Mouse (Mus musculus) hindbrain, embryonic 13.5 days (tissue): Measurements from ENCODE around the gene Map3k4. TPM values are rescaled to one million over a fixed set of nuclear protein-coding genes. Genes with fewer than 3 reads are reported as not detected.

ENCODE experiments used
- ATAC-seq: fragments of 200-750 bp; cut with Nextera tagmentation; 2 replicates; pipeline ENCODE4 v1.8.0; 2017; ENCODE audit warnings: moderate TSS enrichment; ENCODE audit not compliant: low FRiP score
- H3K27ac ChIP-seq: fragments of 300-500 bp; sonication (generic); 2 replicates; pipeline ENCODE4 v1.5.1; 2015; ENCODE audit warnings: inconsistent platforms, mild to moderate bottlenecking, moderate library complexity
- H3K27me3 ChIP-seq: fragments of 300-500 bp; sonication (generic); 2 replicates; pipeline ENCODE4 v1.6.1; 2015; ENCODE audit warnings: mild to moderate bottlenecking, inconsistent platforms
- H3K36me3 ChIP-seq: fragments of 300-500 bp; sonication (generic); 2 replicates; pipeline ENCODE4 v1.6.1; 2015; ENCODE audit warnings: mild to moderate bottlenecking, inconsistent platforms
- H3K4me1 ChIP-seq: fragments of 300-500 bp; sonication (generic); replicated peaks from 2 replicates; pipeline ENCODE4 v1.6.1; 2015; ENCODE audit warnings: inconsistent platforms
- H3K4me2 ChIP-seq: fragments of 300-500 bp; sonication (generic); 2 replicates; pipeline ENCODE4 v1.6.1; 2015; ENCODE audit warnings: inconsistent platforms, mild to moderate bottlenecking, moderate library complexity
- H3K4me3 ChIP-seq: fragments of 300-500 bp; sonication (generic); 2 replicates; pipeline ENCODE4 v1.5.1; 2015; ENCODE audit warnings: mild to moderate bottlenecking, inconsistent platforms
- H3K9ac ChIP-seq: fragments of 300-500 bp; sonication (generic); 2 replicates; pipeline ENCODE4 v1.6.1; 2015; ENCODE audit warnings: mild to moderate bottlenecking, inconsistent platforms
- H3K9me3 ChIP-seq: fragments of 300-500 bp; sonication (generic); 2 replicates; pipeline ENCODE4 v1.6.1; 2016; ENCODE audit warnings: inconsistent platforms
- whole genome bisulfite sequencing: fragments of 180-500 bp; shearing (Covaris S2); methylation state at CpG from one replicate; pipeline ENCODE4 v1.1.7; 2015; 5-methylcytosine and 5-hydroxymethylcytosine counted together
- polyA plus RNA-seq: library from polyadenylated mRNA; unstranded; fragments of >200 nt; fragmentation: Nextera tagmentation; extraction: Ambion mirVana; gene quantifications from 2 replicates; pipeline ENCODE4 v1.2.1, GENCODE M21; 2015

The Map3k4 gene
- polyA plus RNA-seq, 1 experiment from 2014 or later: 41.1 TPM

- H3K9me3 ChIP-seq: no peaks in the 10 kb centered on the region
Measured at GRCm38 (mm10) chr17:12186341-12186740, 132.3 kb downstream of the Map3k4 start.

GRCm38 (mm10) chr17:12185855-12186254 is 132.7 kb downstream of the Map3k4 start:
- WGBS: 93% methylated on average over 4 of the region's 4 CpGs
- H3K4me1 ChIP-seq: peaks cover 21% of the 10 kb centered on the region
- ATAC-seq: no peak
- H3K4me2 ChIP-seq: no peak overlapping the region
- H3K9ac ChIP-seq: no peak overlapping the region
- no peaks in the 10 kb centered on the region for H3K27me3 ChIP-seq
- no peaks in the 10 kb centered on the region for H3K9me3 ChIP-seq
- H3K4me3 ChIP-seq: no peak overlapping the region
- H3K27ac ChIP-seq: no peak overlapping the region
- peaks cover 6% of the 10 kb centered on the region; the same call in 1 of the 2 replicates for H3K36me3 ChIP-seq

More at GRCm38 (mm10) chr17:12186341-12186740, 132.3 kb downstream of the Map3k4 start:
- H3K27ac ChIP-seq: no peak overlapping the region
- H3K36me3 ChIP-seq: peaks cover 6% of the 10 kb centered on the region; the same call in 1 of the 2 replicates
- no peak overlapping the region for H3K4me3 ChIP-seq
- 86% methylated on average over 3 of the region's 3 CpGs for whole genome bisulfite sequencing
- no peaks in the 10 kb centered on the region for H3K27me3 ChIP-seq
- H3K4me2 ChIP-seq: no peak overlapping the region
- no peak for ATAC-seq
- peaks cover 18% of the 10 kb centered on the region for H3K4me1 ChIP-seq
- no peak overlapping the region for H3K9ac ChIP-seq

GRCm38 (mm10) chr17:12184283-12184682 is 134.3 kb downstream of the Map3k4 start:
- no peak overlapping the region for H3K4me3 ChIP-seq
- H3K9me3 ChIP-seq: no peaks in the 10 kb centered on the region
- H3K27me3 ChIP-seq: no peaks in the 10 kb centered on the region
- H3K4me2 ChIP-seq: no peak overlapping the region
- H3K4me1 ChIP-seq: peaks cover 32% of the 10 kb centered on the region
- no peak overlapping the region for H3K27ac ChIP-seq
- 81% methylated on average over 8 of the region's 8 CpGs for WGBS
- H3K36me3 ChIP-seq: 0 out of 2 replicates have a peak, but pooled peaks cover 4% of the 10 kb centered on the region
- no peak overlapping the region for H3K9ac ChIP-seq
- no peak for ATAC-seq

- no peaks in the 10 kb centered on the region for H3K27me3 ChIP-seq
- WGBS: 82% methylated on average over 5 of the region's 5 CpGs
- ATAC-seq: no peak
Measured at GRCm38 (mm10) chr17:12182702-12183485, 135.7 kb downstream of the Map3k4 start.

GRCm38 (mm10) chr17:12179766-12180165 is 138.8 kb downstream of the Map3k4 start:
- H3K27me3 ChIP-seq: no peaks in the 10 kb centered on the region
- no peak overlapping the region for H3K4me3 ChIP-seq
- no peak overlapping the region for H3K27ac ChIP-seq
- ATAC-seq: no peak
- H3K9ac ChIP-seq: no peak overlapping the region
- H3K36me3 ChIP-seq: peaks cover 15% of the 10 kb centered on the region
- no peak overlapping the region for H3K4me2 ChIP-seq
- WGBS: 90% methylated on average over 2 of the region's 2 CpGs
- peaks cover 30% of the 10 kb centered on the region for H3K4me1 ChIP-seq
- H3K9me3 ChIP-seq: 0 out of 2 replicates have a peak, but pooled peaks cover 5% of the 10 kb centered on the region

More at GRCm38 (mm10) chr17:12182702-12183485, 135.7 kb downstream of the Map3k4 start:
- Histone ChIP-seq H3K4me1 (peaks cover 40% of the 10 kb centered on the region), H3K27ac (no peak overlapping the region), H3K4me2 (no peak overlapping the region), H3K36me3 (0 out of 2 replicates have a peak, but pooled peaks cover 4% of the 10 kb centered on the region), H3K9me3 (no peaks in the 10 kb centered on the region), H3K9ac (no peak overlapping the region), H3K4me3 (no peak overlapping the region)

- Histone ChIP-seq H3K4me2 (no peak overlapping the region), H3K36me3 (peaks cover 17% of the 10 kb centered on the region)
Measured at GRCm38 (mm10) chr17:12179339-12179738, 139.3 kb downstream of the Map3k4 start.

More at GRCm38 (mm10) chr17:12179339-12179738, 139.3 kb downstream of the Map3k4 start:
- 82% methylated on average over 7 of the region's 7 CpGs for WGBS
- 0 out of 2 replicates have a peak, but pooled peaks cover 5% of the 10 kb centered on the region for H3K9me3 ChIP-seq
- no peak overlapping the region for H3K4me3 ChIP-seq
- H3K27ac ChIP-seq: no peak overlapping the region
- H3K27me3 ChIP-seq: no peaks in the 10 kb centered on the region
- peaks cover 30% of the 10 kb centered on the region for H3K4me1 ChIP-seq
- no peak for ATAC-seq
- H3K9ac ChIP-seq: no peak overlapping the region

Other genes starting within 250 kb of the Map3k4 start
- gene Agpat4, start 200.1 kb downstream of the Map3k4 start, polyA plus RNA-seq: 55.2 and 60.2 TPM in 2 replicates
- not detected in 2 replicates for gene Plg, start 59.8 kb upstream of the Map3k4 start, polyA plus RNA-seq
- 0.66 and 0.87 TPM in 2 replicates for gene Slc22a3, start 188.9 kb upstream of the Map3k4 start, polyA plus RNA-seq